Mouse (Mus musculus): ENCODE measurements at regions not wholly inside any gene's neighbourhood (a gene's known extent, or its start where the extent isn't known, plus 50 kb on each side); places are given as distances from the start of the nearest gene placed in this dataset.
"Not testable (repeated sequence)": the region's sequence is repeated elsewhere in the genome, so short reads cannot be mapped to it uniquely, and the experiment has no call there.

DNA sequence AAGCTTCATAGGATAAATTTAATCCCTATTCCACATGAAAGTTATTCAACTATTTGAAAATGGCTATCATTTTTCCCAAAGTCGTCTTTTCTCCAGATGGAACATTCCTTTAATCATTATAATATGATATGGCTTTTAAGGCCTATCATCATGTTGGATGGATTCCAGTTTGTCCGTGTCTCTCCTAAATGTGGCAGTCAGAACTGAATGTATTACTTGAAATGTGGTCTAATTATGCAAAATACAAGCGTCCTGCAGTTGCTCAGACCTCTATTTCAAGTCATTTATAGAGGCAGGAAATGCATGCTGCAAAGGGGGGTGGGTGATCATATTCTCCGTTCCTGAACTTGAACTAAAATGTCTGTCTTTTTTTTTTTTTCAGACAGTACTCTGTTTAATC is 88.5 kb upstream of the Adgrl2 start:
- Histone ChIP-seq H3K27ac (replicated peaks) (no peak overlapping the region), H3K4me1 (peaks cover 34% of the 10 kb centered on the region), H3K9me3 (no peaks in the 10 kb centered on the region), H3K27me3 (replicated peaks; ENCODE audit: low read depth, poor library complexity, severe bottlenecking) (0 out of 2 replicates have a peak, but pooled peaks cover 3% of the 10 kb centered on the region), H3K36me3 (replicated peaks) (no peaks in the 10 kb centered on the region), H3K4me3 (no peak overlapping the region)
- whole genome bisulfite sequencing: 68% methylated on average over 4 of the region's 4 CpGs
- DNase-seq (ENCODE audit: low spot score): no peak

DNA sequence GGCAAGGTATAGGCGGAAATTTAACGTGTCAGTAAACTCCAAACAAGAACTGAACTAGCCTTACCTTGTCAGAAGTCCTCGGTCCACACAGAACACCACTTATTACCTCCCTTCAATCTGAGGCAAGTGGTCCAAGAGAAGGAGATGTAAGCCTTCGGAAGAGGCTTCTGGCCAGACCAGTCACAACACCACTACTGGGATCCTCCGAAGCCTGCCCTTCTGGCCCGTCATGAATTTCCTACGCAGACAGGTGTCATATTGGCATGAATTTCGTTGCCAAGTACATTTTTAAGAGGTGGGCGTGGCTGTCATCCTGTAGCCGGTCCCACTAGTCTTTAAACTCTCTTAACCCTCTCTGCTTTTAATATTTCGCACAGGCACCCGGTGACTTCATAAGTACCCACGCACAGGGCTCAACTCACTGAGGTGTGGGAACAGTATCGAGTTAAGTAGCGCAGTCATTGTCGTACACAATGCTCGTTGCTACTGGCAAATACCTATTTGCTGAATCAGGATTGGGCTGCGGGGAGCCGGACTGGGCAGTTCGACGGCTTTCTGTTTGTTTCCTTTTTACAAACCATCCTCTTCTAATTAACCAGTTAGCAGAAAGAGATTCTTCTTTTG is 86.7 kb upstream of the Adgrl2 start:
- Histone ChIP-seq H3K4me1 (peaks cover 25% of the 10 kb centered on the region), H3K27ac (replicated peaks) (no peak overlapping the region), H3K27me3 (replicated peaks; ENCODE audit: low read depth, poor library complexity, severe bottlenecking) (0 out of 2 replicates have a peak, but pooled peaks cover 3% of the 10 kb centered on the region), H3K4me3 (no peak overlapping the region), H3K36me3 (replicated peaks) (no peaks in the 10 kb centered on the region), H3K9me3 (no peaks in the 10 kb centered on the region)
- no peak for DNase-seq (ENCODE audit: low spot score)
- 71% methylated on average over 21 of the region's 21 CpGs for WGBS

GRCm38 (mm10) chr3:149075488-149075851 is 85.1 kb upstream of the Adgrl2 start:
- 79% methylated on average over 5 of the region's 5 CpGs for WGBS
- 0 out of 2 replicates have a peak, but pooled peaks cover 3% of the 10 kb centered on the region for H3K27me3 ChIP-seq (replicated peaks; ENCODE audit: low read depth, poor library complexity, severe bottlenecking)
- H3K36me3 ChIP-seq (replicated peaks): no peaks in the 10 kb centered on the region
- no peaks in the 10 kb centered on the region for H3K9me3 ChIP-seq
- H3K4me1 ChIP-seq: peaks cover 25% of the 10 kb centered on the region
- no peak for DNase-seq (ENCODE audit: low spot score)
- no peak overlapping the region for H3K27ac ChIP-seq (replicated peaks)
- H3K4me3 ChIP-seq: no peak overlapping the region

- peak; percentile 58 for DNase-seq (ENCODE audit: low spot score)
Measured at GRCm38 (mm10) chr3:149074658-149075487, 84.5 kb upstream of the Adgrl2 start.

DNA sequence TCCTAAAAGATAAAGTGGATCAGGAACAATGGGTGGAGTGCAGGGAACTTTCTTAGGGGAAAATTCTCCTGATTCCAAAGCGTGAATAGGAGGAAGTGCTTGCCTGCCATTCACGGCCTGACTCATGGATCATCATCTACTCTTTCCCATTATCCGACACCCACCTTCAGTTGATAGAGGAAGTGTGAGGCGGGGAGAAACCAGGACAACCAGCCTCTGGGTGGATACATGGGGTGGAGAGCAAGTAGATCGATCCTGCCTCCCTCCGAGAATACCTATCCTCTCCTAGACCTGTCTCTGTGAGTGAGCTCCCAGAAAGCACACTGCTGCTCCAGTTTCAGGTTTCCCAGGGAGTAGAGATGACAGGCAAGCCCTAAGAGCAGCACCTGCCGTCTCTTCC is 79.8 kb upstream of the Adgrl2 start:
- H3K27ac ChIP-seq (replicated peaks): no peak overlapping the region
- no peaks in the 10 kb centered on the region for H3K27me3 ChIP-seq (replicated peaks; ENCODE audit: low read depth, poor library complexity, severe bottlenecking)
- WGBS: 64% methylated on average over 7 of the region's 7 CpGs
- DNase-seq (ENCODE audit: low spot score): no peak
- no peaks in the 10 kb centered on the region for H3K9me3 ChIP-seq
- no peaks in the 10 kb centered on the region for H3K36me3 ChIP-seq (replicated peaks)
- H3K4me1 ChIP-seq: peaks cover 10% of the 10 kb centered on the region
- no peak overlapping the region for H3K4me3 ChIP-seq

More at GRCm38 (mm10) chr3:149074658-149075487, 84.5 kb upstream of the Adgrl2 start:
- Histone ChIP-seq H3K4me3 (no peak overlapping the region), H3K4me1 (peaks cover 25% of the 10 kb centered on the region), H3K27ac (replicated peaks) (0 out of 2 replicates have a peak overlapping the region, but pooled peaks have one; percentile 21), H3K36me3 (replicated peaks) (no peaks in the 10 kb centered on the region), H3K9me3 (no peaks in the 10 kb centered on the region), H3K27me3 (replicated peaks; ENCODE audit: low read depth, poor library complexity, severe bottlenecking) (0 out of 2 replicates have a peak, but pooled peaks cover 3% of the 10 kb centered on the region)
- WGBS: 59% methylated on average over 27 of the region's 27 CpGs

GRCm38 (mm10) chr3:149069436-149069835 is 79.1 kb upstream of the Adgrl2 start:
- H3K36me3 ChIP-seq (replicated peaks): no peaks in the 10 kb centered on the region
- no peak overlapping the region for H3K4me3 ChIP-seq
- WGBS: 91% methylated on average over 9 of the region's 9 CpGs

DNA sequence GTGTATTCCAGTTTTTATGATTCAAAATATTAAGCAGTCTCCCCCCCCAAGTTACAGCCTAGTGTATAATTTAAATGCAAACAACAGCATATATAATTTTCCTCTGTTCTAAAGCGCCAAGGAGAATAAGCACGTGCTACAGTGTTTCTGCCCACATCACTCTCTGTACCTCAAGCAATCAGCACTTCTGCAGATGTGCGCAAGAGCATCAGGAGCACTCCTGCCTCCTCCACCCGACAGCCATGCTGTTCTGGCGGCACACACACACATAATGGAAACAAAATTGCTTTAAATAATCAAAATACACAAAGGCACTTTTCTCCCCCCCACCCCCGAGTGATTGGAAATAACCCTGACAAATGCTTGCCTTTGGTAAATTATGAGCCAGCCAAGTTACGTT is 78.5 kb upstream of the Adgrl2 start:
- Histone ChIP-seq H3K36me3 (replicated peaks) (no peaks in the 10 kb centered on the region), H3K27me3 (replicated peaks; ENCODE audit: low read depth, poor library complexity, severe bottlenecking) (no peaks in the 10 kb centered on the region), H3K4me3 (no peak overlapping the region), H3K27ac (replicated peaks) (no peak overlapping the region), H3K4me1 (no peaks in the 10 kb centered on the region; the same call in 1 of the 2 replicates), H3K9me3 (no peaks in the 10 kb centered on the region)
- 76% methylated on average over 7 of the region's 7 CpGs for whole genome bisulfite sequencing
- no peak for DNase-seq (ENCODE audit: low spot score)

More at GRCm38 (mm10) chr3:149069436-149069835, 79.1 kb upstream of the Adgrl2 start:
- no peaks in the 10 kb centered on the region for H3K27me3 ChIP-seq (replicated peaks; ENCODE audit: low read depth, poor library complexity, severe bottlenecking)
- no peaks in the 10 kb centered on the region for H3K9me3 ChIP-seq
- DNase-seq (ENCODE audit: low spot score): no peak
- peaks cover 3% of the 10 kb centered on the region for H3K4me1 ChIP-seq
- no peak overlapping the region for H3K27ac ChIP-seq (replicated peaks)

DNA sequence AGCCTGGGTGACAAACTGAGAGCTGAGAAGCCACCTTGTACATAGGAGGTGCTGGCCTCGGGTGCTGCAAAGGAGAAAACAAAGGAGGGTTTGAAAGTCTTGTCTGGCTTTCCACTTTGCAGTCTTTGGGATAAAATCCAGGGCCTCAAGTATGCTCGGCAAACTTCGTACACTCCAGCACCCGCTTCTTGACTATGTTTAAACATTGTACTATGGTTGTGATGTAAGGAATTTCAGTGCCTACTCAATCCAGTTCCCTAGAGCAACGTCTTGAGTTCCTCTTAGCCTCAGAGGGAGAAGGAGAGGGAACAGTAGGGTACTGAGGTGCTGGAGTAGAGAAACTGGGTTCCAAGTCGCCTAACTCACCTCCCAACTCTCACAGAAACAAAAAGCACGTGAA is 77.4 kb upstream of the Adgrl2 start:
- H3K27me3 ChIP-seq (replicated peaks; ENCODE audit: low read depth, poor library complexity, severe bottlenecking): no peaks in the 10 kb centered on the region
- DNase-seq (ENCODE audit: low spot score): no peak
- no peaks in the 10 kb centered on the region for H3K9me3 ChIP-seq
- no peak overlapping the region for H3K27ac ChIP-seq (replicated peaks)
- H3K4me3 ChIP-seq: no peak overlapping the region
- WGBS: 82% methylated on average over 7 of the region's 7 CpGs
- H3K36me3 ChIP-seq (replicated peaks): no peaks in the 10 kb centered on the region
- H3K4me1 ChIP-seq: no peaks in the 10 kb centered on the region; the same call in 1 of the 2 replicates

GRCm38 (mm10) chr3:149055077-149055476 is 64.7 kb upstream of the Adgrl2 start:
- Histone ChIP-seq H3K27me3 (replicated peaks; ENCODE audit: low read depth, poor library complexity, severe bottlenecking) (no peaks in the 10 kb centered on the region), H3K27ac (replicated peaks) (no peak overlapping the region), H3K9me3 (no peaks in the 10 kb centered on the region), H3K4me3 (no peak overlapping the region), H3K4me1 (no peaks in the 10 kb centered on the region), H3K36me3 (replicated peaks) (no peaks in the 10 kb centered on the region)
- 72% methylated on average over 12 of the region's 12 CpGs for WGBS
- DNase-seq (ENCODE audit: low spot score): no peak

GRCm38 (mm10) chr3:149052295-149052902 is 62.0 kb upstream of the Adgrl2 start:
- not testable (repeated sequence) for H3K9me3 ChIP-seq; H3K27me3 ChIP-seq (replicated peaks; ENCODE audit: low read depth, poor library complexity, severe bottlenecking); H3K27ac ChIP-seq (replicated peaks); H3K36me3 ChIP-seq (replicated peaks); H3K4me3 ChIP-seq; H3K4me1 ChIP-seq; DNase-seq (ENCODE audit: low spot score)
- 91% methylated on average over 1 of the region's 1 CpGs for WGBS

- WGBS: 82% methylated on average over 5 of the region's 5 CpGs
- no peak overlapping the region for H3K4me3 ChIP-seq
- no peak overlapping the region for H3K27ac ChIP-seq (replicated peaks)
- no peak for DNase-seq (ENCODE audit: low spot score)
- H3K4me1 ChIP-seq: peaks cover 28% of the 10 kb centered on the region
- no peaks in the 10 kb centered on the region for H3K9me3 ChIP-seq
- no peaks in the 10 kb centered on the region for H3K36me3 ChIP-seq (replicated peaks)
- no peaks in the 10 kb centered on the region for H3K27me3 ChIP-seq (replicated peaks; ENCODE audit: low read depth, poor library complexity, severe bottlenecking)
Measured at GRCm38 (mm10) chr3:149045343-149045742, 55.0 kb upstream of the Adgrl2 start.

DNA sequence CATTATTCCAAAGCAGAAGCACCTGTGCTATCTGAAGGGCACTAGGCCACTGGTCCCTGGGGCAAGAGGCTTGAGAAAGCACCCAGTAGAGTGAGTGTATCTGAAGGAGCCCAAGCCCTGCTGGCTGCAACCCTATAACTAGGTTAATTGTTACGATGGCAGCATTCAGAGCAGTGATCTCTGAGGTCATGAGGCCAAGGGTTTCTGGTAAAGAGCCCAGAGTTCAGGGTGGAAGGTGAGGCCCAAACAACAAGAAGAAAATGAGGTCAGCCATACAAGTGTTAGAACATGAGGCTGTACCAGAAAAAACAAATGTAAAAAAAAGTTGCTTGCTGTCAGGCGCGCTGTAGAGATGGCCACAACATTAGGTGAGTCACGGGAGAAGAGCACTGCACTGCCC is 53.5 kb upstream of the Adgrl2 start:
- Histone ChIP-seq H3K4me3 (no peak overlapping the region), H3K27ac (replicated peaks) (no peak overlapping the region), H3K4me1 (peaks cover 28% of the 10 kb centered on the region), H3K9me3 (no peaks in the 10 kb centered on the region), H3K36me3 (replicated peaks) (no peaks in the 10 kb centered on the region), H3K27me3 (replicated peaks; ENCODE audit: low read depth, poor library complexity, severe bottlenecking) (no peaks in the 10 kb centered on the region)
- WGBS: 63% methylated on average over 4 of the region's 4 CpGs
- DNase-seq (ENCODE audit: low spot score): no peak
